Mouse (Mus musculus) testis, adult 2 months (tissue): Measurements from ENCODE around the gene Nek9. TPM values are rescaled to one million over a fixed set of nuclear protein-coding genes. Genes with fewer than 3 reads are reported as not detected.

Source experiments
- H3K27ac ChIP-seq: fragments of 200-500 bp; 2 replicates; pipeline ENCODE4 v1.5.1; 2012; ENCODE audit warnings: low read depth, low read length; ENCODE audit not compliant: control insufficient read depth, insufficient read depth
- H3K27me3 ChIP-seq: fragments of 200-500 bp; 2 replicates; pipeline ENCODE4 v1.6.1; 2012; ENCODE audit warnings: mild to moderate bottlenecking, low read length, moderate library complexity; ENCODE audit not compliant: control insufficient read depth, insufficient read depth
- H3K36me3 ChIP-seq: fragments of 200-500 bp; 2 replicates; pipeline ENCODE4 v1.6.1; 2012; ENCODE audit warnings: mild to moderate bottlenecking, low read length; ENCODE audit not compliant: control insufficient read depth, insufficient read depth
- H3K4me1 ChIP-seq: fragments of 200-500 bp; 2 replicates; pipeline ENCODE4 v1.6.1; 2012; ENCODE audit warnings: low read length; ENCODE audit not compliant: control insufficient read depth, insufficient read depth
- H3K4me3 ChIP-seq: fragments of 200-500 bp; 2 replicates; pipeline ENCODE4 v1.5.1; 2012; ENCODE audit warnings: low read depth, mild to moderate bottlenecking, low read length, moderate library complexity, mixed read lengths; ENCODE audit not compliant: control insufficient read depth
- CTCF ChIP-seq: fragments of 200-500 bp; IDR thresholded peaks from 2 replicates; pipeline ENCODE4 v1.5.1; 2012; ENCODE audit warnings: low read depth, mild to moderate bottlenecking, inconsistent platforms, low read length, moderate library complexity; ENCODE audit not compliant: control insufficient read depth, insufficient read depth, insufficient replicate concordance
- POLR2A ChIP-seq: fragments of 200-500 bp; IDR thresholded peaks from 2 replicates; pipeline ENCODE4 v1.6.1; 2012; ENCODE audit warnings: low read depth, mild to moderate bottlenecking, inconsistent platforms, low read length, moderate library complexity; ENCODE audit not compliant: control insufficient read depth
- polyA plus RNA-seq: library from polyadenylated mRNA; depleted of rRNA; stranded (reverse); fragments of >200 nt; gene quantifications from 2 replicates; pipeline ENCODE4 v1.2.3, GENCODE M21; 2012; rRNA removed

Nek9 gene
- polyA plus RNA-seq, 1 experiment, result 20.3 TPM

DNA sequence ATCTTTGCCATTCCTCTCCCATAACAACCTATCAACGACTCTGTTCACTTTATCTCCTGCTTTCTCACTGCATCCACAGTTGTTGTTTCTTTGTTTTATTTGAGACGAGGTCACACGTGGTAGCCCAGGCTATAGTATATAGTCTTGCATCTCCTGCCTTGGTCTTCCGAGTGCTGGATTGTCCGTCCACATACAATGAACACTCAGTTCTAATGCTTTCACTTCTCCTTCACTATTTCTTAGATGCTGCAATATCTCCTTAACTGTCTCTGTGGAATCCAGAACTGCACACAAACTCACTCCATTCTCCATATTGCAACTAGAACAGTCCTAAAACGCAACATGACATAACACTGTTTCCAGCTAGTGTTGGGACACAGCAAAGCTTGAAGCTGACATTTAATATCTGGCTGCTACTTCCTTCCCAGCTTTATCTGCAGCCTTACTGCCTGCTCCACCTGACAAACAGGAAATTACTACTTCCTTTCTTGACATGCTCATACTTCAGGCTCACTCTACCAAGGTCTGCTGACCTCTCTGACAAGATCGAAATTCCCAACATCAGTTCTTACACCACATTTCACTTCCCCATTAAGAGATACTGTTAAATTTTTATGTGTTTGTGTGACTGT is 82.0 kb downstream of the Nek9 start:
- no peak overlapping the region for H3K4me3 ChIP-seq
- no peaks in the 10 kb centered on the region for H3K4me1 ChIP-seq
- no peak overlapping the region for H3K27ac ChIP-seq
- H3K27me3 ChIP-seq, result no peaks in the 10 kb centered on the region
- H3K36me3 ChIP-seq, result peaks cover 5% of the 10 kb centered on the region
- TF ChIP-seq CTCF, result no peak
- TF ChIP-seq POLR2A, result no peak

DNA sequence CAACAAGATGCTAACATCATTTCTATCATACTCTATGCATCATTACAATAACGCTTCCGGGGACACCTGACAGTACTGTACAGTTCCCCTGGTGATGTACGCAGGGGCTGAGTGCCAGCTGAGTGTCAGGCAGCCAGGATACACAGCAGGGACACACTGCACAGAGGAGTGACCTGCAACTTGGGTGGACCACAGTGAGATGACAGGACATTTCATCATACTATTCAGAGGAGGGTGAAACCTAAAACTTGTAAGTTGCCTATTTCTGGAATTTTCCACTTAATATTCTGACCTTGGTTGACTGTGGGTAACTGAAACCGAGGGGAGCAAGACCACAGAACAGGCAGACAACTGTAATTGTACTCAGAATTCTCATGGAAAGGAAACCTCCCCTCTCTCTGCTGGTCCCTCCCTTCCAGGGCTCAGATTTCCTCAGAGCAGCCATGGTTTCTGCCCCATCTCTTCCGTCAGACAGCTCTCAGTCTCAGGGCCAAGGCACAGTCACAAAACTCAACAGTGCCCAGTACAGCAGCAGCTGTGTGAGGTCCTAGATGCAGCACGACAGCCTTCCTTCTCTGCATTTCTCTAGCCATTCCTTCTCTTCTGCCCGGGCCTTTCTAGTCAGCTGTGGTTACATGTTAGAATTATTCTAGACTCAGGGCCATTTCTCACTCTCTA is 82.9 kb downstream of the Nek9 start:
- H3K27ac ChIP-seq, result no peak overlapping the region
- H3K4me1 ChIP-seq, result no peaks in the 10 kb centered on the region
- no peak for TF ChIP-seq CTCF
- TF ChIP-seq POLR2A, result no peak
- H3K36me3 ChIP-seq, result peaks cover 9% of the 10 kb centered on the region
- no peak overlapping the region for H3K4me3 ChIP-seq
- no peaks in the 10 kb centered on the region for H3K27me3 ChIP-seq

DNA sequence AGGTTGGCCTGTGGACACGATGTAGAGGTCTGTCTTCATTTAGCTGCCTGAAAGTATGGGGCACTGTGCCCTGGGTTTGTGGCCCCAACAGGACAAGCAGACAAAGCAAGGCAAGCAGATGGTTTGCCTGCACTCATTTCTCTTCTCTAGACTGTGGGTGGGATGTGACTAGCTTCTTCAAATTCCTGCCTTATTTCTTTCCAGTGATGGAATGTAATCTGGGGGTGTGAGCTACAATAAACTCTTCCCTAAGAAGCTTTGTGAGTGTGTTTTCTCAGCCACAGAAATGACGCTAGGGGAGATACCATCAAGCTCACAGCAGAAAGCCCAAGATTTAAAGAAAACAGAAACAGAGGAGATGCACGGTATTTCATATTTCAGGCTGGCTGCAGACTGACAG is 87.1 kb downstream of the Nek9 start:
- Histone ChIP-seq H3K4me3 (no peak overlapping the region), H3K4me1 (no peaks in the 10 kb centered on the region), H3K27ac (no peak overlapping the region), H3K36me3 (peaks cover 5% of the 10 kb centered on the region), H3K27me3 (no peaks in the 10 kb centered on the region)
- no peak for TF ChIP-seq CTCF
- no peak for TF ChIP-seq POLR2A

Other genes starting within 250 kb of the Nek9 start
- gene Prox2, start 228.6 kb downstream of the Nek9 start, polyA plus RNA-seq, result 38.3 and 42.1 TPM in 2 replicates
- gene Dlst, start 228.5 kb downstream of the Nek9 start, polyA plus RNA-seq, result 55.0 and 57.4 TPM in 2 replicates
- 0.04 and 0.05 TPM in 2 replicates for gene Rps6kl1, start 188.1 kb downstream of the Nek9 start, polyA plus RNA-seq
- 2.3 and 3.6 TPM in 2 replicates for gene Pgf, start 161.6 kb downstream of the Nek9 start, polyA plus RNA-seq
- gene Eif2b2, start 119.9 kb downstream of the Nek9 start, polyA plus RNA-seq, result 52.6 and 54.0 TPM in 2 replicates
- gene Mlh3, start 68.8 kb downstream of the Nek9 start, polyA plus RNA-seq, result 11.1 and 13.1 TPM in 2 replicates
- gene Acyp1, start 50.9 kb downstream of the Nek9 start, polyA plus RNA-seq, result 187 and 199 TPM in 2 replicates
- gene Zc2hc1c, start 50.8 kb downstream of the Nek9 start, polyA plus RNA-seq, result 11.6 and 13.7 TPM in 2 replicates
- gene Tmed10, start 35.5 kb upstream of the Nek9 start, polyA plus RNA-seq, result 86.0 and 87.3 TPM in 2 replicates
- 0.63 and 1.2 TPM in 2 replicates for gene Fos, start 134.5 kb upstream of the Nek9 start, polyA plus RNA-seq